Mouse (Mus musculus): ENCODE measurements around the gene Pdia3. TPM values are rescaled to one million over a fixed set of nuclear protein-coding genes. Genes with fewer than 3 reads are reported as not detected.
"Not testable (repeated sequence)": the region's sequence is repeated elsewhere in the genome, so short reads cannot be mapped to it uniquely, and the experiment has no call there.

Gene Pdia3
- polyA plus RNA-seq, 1 experiment, result 473 TPM

DNA sequence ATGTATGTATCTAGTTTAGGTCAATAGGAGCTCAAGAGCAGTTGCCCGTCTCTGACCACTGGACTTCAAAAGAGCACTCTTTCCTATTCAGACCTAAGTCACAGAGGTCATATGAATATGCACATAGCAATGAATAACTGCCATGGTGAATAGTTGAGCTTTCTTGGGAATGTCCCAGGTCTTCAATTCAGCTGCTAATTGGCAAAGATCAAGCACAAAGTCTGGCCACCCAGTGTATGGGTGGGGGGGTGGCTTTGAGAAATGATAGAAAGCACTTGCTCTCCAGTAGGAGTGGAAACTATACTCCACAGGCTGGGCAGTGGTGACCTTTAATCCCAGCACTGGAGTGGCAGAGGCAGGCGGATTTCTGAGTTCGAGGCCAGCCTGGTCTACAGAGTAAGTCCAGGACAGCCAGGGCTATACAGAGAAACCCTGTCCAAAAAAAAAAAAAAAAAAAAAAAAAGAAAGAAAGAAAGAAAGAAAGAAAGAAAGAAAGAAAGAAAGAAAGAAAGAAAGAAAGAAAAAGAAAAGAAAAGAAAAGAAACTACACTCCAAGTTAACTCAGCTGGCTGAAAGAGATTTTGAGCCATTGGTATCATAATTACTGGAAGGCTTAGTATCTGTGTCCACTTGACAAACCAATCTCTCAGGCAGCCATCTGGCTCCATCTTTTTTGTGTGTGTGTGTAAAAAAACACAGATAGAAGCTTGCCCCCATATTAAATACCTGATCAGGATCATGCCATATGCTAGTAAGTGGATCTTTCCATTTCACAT lies 64.1 kb downstream of the Pdia3 start:
- no peak for DNase-seq (ENCODE audit: low read depth)

GRCm38 (mm10) chr2:121480498-121480897 lies 66.9 kb downstream of the Pdia3 start:
- no peak for DNase-seq (ENCODE audit: low read depth)

- not testable (repeated sequence) for DNase-seq (ENCODE audit: low read depth)
Measured at GRCm38 (mm10) chr2:121480916-121481315, 67.3 kb downstream of the Pdia3 start.

DNA sequence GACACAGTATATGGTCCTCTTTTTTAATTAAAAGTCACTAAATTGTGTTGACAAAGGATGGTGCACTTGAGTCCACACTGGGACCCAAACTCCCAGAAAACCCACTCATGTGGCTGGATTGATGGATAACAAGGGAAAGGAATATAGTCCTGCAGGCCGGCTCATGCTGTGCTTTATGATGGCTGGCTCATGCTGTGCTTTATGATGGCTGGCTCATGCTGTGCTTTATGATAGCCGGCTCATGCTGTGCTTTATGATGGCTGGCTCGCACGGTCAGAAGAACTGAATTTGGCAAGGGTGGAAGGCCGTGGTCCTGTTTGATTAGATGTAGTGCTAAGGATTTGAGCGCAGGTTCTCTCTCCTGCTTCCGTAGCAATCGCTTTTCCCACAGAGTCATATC lies 70.0 kb downstream of the Pdia3 start:
- DNase-seq (ENCODE audit: low read depth), result no peak

GRCm38 (mm10) chr2:121484403-121484802 lies 70.8 kb downstream of the Pdia3 start:
- not testable (repeated sequence) for DNase-seq (ENCODE audit: low read depth)

Other genes with a start within 250 kb of the Pdia3 start
- gene Tubgcp4, start 243.1 kb upstream of the Pdia3 start, polyA plus RNA-seq (2012; rRNA removed), result 22.5 and 26.1 TPM in 2 replicates
- gene Zscan29, start 242.7 kb upstream of the Pdia3 start, polyA plus RNA-seq (2012; rRNA removed), result 3.0 and 3.9 TPM in 2 replicates
- gene Trp53bp1, start 142.4 kb upstream of the Pdia3 start, polyA plus RNA-seq (2012; rRNA removed), result 26.1 and 29.4 TPM in 2 replicates
- gene Map1a, start 124.2 kb upstream of the Pdia3 start, polyA plus RNA-seq (2012; rRNA removed), result 4.0 and 5.6 TPM in 2 replicates
- 45.3 and 52.8 TPM in 2 replicates for gene Ppip5k1, start 58.4 kb upstream of the Pdia3 start, polyA plus RNA-seq (2012; rRNA removed)
- gene Ckmt1, start 56.1 kb upstream of the Pdia3 start, polyA plus RNA-seq (2012; rRNA removed), result 4.3 and 4.9 TPM in 2 replicates
- gene Strc, start 26.6 kb upstream of the Pdia3 start, polyA plus RNA-seq (2012; rRNA removed), result 0.08 TPM in 1 of 2 replicates, not detected in the other
- gene Catsper2, start within 50 bp of the Pdia3 start, polyA plus RNA-seq (2012; rRNA removed), result 5.0 and 7.0 TPM in 2 replicates
- gene Ell3, start 30.5 kb downstream of the Pdia3 start, polyA plus RNA-seq (2012; rRNA removed), result 8.6 and 12.4 TPM in 2 replicates
- gene Serf2, start 35.4 kb downstream of the Pdia3 start, polyA plus RNA-seq (2012; rRNA removed), result 364 and 410 TPM in 2 replicates
- 7.6 and 14.1 TPM in 2 replicates for gene Hypk, start 39.5 kb downstream of the Pdia3 start, polyA plus RNA-seq (2012; rRNA removed)
- gene Serinc4, start 43.0 kb downstream of the Pdia3 start, polyA plus RNA-seq (2012; rRNA removed), result 1.1 and 1.2 TPM in 2 replicates
- 5.4 and 7.4 TPM in 2 replicates for gene Mfap1b, start 60.3 kb downstream of the Pdia3 start, polyA plus RNA-seq (2012; rRNA removed)
- gene Mfap1a, start 92.9 kb downstream of the Pdia3 start, polyA plus RNA-seq (2012; rRNA removed), result 4.3 and 5.4 TPM in 2 replicates
- 1.9 and 2.3 TPM in 2 replicates for gene Wdr76, start 92.9 kb downstream of the Pdia3 start, polyA plus RNA-seq (2012; rRNA removed)

Measured in gonadal fat pad, adult 2 months (tissue).